Mouse (Mus musculus): ENCODE results near the gene 1190005I06Rik. TPM values are rescaled to one million over a fixed set of nuclear protein-coding genes. Genes with fewer than 3 reads are reported as not detected.
A peak's percentile ranks its signal among the peaks of the same experiment; 100 is the strongest.

1190005I06Rik gene
- polyA plus RNA-seq, 1 experiment from 2014 or later: 3.8 TPM

DNA sequence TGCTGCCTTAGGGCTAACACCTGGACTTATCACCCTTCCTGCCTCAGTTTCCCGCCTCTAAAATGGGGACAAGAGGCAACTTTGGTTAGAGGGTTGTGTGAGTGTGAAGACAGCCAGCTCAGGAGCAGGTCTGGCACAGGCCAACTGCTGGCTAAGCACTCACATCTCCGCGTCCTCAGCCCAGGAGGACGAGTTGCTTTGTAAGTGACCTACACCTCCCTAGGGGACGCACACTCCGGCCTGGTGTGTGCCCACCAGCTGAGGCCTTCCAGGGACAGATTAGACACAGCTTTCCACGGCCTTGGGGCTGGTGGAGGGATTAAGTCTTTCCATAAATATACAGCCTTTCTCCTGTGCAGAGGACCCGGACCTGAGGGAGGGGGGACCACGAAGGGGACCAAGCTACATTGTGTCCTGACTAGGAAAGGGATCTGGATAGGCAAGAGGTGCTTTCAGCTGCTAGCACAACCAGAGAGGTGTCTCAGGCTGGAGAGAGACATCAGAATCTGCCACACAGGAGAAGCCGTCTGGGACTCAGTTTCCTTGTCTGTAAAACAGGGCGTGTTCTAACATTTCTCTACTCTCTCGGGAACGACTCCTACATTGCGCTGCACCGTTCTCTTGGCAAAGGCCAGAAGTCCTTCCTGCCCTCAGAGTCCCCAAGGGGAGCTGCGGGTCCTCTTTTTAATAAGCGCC, 14.3 kb downstream of the 1190005I06Rik start:
- H3K4me1 ChIP-seq: peaks cover 7% of the 10 kb centered on the region
- peak overlapping the region; percentile 58 for H3K4me3 ChIP-seq (replicated peaks)
- H3K9me3 ChIP-seq: no peaks in the 10 kb centered on the region
- H3K27me3 ChIP-seq (replicated peaks): 0 out of 2 replicates have a peak, but pooled peaks cover 2% of the 10 kb centered on the region
- no peak for ATAC-seq (ENCODE audit: insufficient read depth, low FRiP score, low read depth)
- WGBS: 39% methylated on average over 17 of the region's 17 CpGs
- H3K9ac ChIP-seq: no peak overlapping the region
- peak overlapping the region; percentile 98 for H3K4me2 ChIP-seq
- no peak overlapping the region for H3K27ac ChIP-seq
- no peaks in the 10 kb centered on the region for H3K36me3 ChIP-seq

DNA sequence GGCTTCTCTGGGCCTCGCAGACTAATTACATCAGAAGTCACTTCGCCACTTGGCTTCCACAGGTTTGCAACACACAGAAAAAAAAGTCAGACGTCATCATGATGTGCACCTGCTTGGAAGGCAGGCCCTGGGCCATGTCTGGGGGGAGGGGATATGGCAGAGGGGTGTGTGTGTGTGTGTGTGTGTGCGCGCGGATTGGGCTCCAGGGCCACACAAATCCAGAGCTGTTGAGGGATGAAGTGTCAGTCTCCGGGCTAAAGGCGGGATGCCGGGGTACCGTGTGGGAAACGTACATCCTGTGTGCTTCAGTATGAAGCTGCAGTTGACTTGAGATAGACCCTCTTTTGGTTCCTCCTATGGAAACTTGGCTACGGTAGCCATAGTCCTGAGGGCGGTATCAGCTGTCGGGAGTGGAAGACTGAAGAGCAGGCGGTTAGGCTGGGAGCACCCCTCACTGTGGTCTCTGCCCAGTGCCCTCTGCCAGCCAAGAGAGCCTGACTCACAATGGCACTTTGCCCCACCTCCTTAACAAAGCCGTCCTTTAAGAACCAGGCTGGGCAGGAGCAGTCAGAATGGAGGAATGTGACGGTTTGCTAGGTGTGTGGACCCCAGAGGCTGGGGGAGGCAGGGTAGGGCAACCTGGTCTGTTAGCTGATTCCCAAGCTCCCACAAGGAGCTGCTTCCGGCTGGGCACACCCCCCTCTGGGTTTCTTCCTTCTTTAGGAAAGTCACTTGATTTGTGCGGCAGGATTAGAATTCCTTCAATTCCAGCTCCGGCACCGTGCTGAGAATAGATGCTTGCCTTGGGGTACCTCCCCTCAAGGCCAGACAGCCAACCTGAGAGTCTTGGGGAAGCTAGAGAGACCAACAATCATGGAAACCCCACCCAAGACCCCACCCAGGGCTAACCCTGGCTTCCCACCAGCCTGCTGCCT, 15.7 kb downstream of the 1190005I06Rik start:
- no peak for ATAC-seq (ENCODE audit: insufficient read depth, low FRiP score, low read depth)
- 0 out of 2 replicates have a peak, but pooled peaks cover 2% of the 10 kb centered on the region for H3K27me3 ChIP-seq (replicated peaks)
- no peaks in the 10 kb centered on the region for H3K36me3 ChIP-seq
- H3K4me3 ChIP-seq (replicated peaks): no peak overlapping the region
- H3K27ac ChIP-seq: no peak overlapping the region
- 83% methylated on average over 21 of the region's 21 CpGs for WGBS
- H3K9ac ChIP-seq: no peak overlapping the region
- peaks cover 7% of the 10 kb centered on the region for H3K4me1 ChIP-seq
- no peaks in the 10 kb centered on the region for H3K9me3 ChIP-seq
- H3K4me2 ChIP-seq: no peak overlapping the region

DNA sequence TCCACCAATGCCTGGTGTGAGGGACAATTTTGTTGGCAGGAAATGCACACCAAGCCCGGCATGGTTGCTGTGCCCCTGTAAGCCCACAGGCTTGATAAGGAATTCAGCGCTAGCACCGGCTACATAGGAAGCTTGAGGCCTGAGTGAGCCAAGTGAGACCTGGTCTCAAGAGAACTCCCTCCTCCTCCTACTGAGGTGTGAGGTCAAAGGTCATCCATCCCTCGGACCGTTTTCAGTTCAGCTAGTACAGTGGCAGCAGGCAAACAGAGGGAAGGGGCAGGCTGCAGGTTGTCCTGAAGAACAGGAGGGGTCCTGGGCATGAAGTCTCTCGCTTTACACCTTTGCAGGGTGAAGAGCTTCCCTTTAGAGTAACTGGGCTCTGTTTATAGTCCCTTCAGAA, 16.6 kb downstream of the 1190005I06Rik start:
- H3K27ac ChIP-seq: no peak overlapping the region
- H3K9me3 ChIP-seq: no peaks in the 10 kb centered on the region
- H3K9ac ChIP-seq: no peak overlapping the region
- whole genome bisulfite sequencing: 45% methylated on average over 6 of the region's 6 CpGs
- H3K4me2 ChIP-seq: no peak overlapping the region
- no peaks in the 10 kb centered on the region for H3K36me3 ChIP-seq
- H3K4me1 ChIP-seq: peaks cover 7% of the 10 kb centered on the region
- H3K4me3 ChIP-seq (replicated peaks): no peak overlapping the region
- ATAC-seq (ENCODE audit: insufficient read depth, low FRiP score, low read depth): no peak
- no peaks in the 10 kb centered on the region for H3K27me3 ChIP-seq (replicated peaks)

DNA sequence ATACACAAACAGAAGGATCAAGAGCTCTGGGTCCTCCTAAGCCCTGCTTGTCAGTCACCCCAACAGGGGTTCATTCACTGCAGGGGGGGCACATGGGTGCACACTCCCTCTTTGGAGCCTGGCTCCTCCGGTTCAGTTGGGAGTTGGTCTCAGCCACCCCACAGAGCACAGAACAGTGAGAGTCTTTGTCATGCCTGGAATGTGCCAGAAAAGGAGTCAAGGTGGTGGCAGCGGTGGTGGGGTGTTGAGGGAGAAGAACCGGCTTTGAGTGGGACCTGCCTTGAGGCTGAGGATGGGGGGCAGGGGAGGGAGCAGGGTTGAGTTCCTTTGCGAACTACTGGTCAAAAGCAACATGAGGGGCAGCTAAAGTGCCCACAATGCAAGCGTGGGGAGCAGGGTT, 17.4 kb downstream of the 1190005I06Rik start:
- Histone ChIP-seq H3K9me3 (no peaks in the 10 kb centered on the region), H3K4me2 (no peak overlapping the region), H3K9ac (no peak overlapping the region), H3K27ac (no peak overlapping the region), H3K27me3 (replicated peaks) (no peaks in the 10 kb centered on the region), H3K4me3 (replicated peaks) (no peak overlapping the region), H3K36me3 (no peaks in the 10 kb centered on the region), H3K4me1 (peaks cover 7% of the 10 kb centered on the region)
- no peak for ATAC-seq (ENCODE audit: insufficient read depth, low FRiP score, low read depth)
- 46% methylated on average over 5 of the region's 5 CpGs for WGBS

DNA sequence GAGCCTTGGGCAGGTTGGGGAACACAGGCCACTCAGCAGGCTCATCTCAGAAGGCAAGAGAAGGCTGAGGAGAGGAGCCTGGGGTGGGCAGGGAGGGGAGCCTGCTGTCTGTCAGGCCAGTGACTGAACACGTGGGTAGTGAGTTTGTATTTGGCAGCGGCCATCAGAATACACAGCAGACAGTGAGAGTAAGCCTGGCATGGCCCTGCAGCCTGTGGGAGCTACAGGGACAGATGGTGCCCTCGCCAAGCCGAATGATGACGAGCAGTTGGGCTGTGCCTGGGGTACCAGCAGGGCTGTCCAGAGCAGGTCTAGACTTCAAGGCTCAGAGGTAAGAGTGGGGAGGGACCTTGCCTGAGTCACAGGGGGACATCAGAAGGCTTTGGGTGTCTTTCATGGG, 20.1 kb downstream of the 1190005I06Rik start:
- Histone ChIP-seq H3K4me3 (replicated peaks) (no peak overlapping the region), H3K27ac (no peak overlapping the region), H3K36me3 (no peaks in the 10 kb centered on the region), H3K4me1 (no peaks in the 10 kb centered on the region), H3K4me2 (no peak overlapping the region), H3K9ac (no peak overlapping the region), H3K27me3 (replicated peaks) (no peaks in the 10 kb centered on the region), H3K9me3 (no peaks in the 10 kb centered on the region)
- 90% methylated on average over 5 of the region's 5 CpGs for WGBS
- no peak for ATAC-seq (ENCODE audit: insufficient read depth, low FRiP score, low read depth)

DNA sequence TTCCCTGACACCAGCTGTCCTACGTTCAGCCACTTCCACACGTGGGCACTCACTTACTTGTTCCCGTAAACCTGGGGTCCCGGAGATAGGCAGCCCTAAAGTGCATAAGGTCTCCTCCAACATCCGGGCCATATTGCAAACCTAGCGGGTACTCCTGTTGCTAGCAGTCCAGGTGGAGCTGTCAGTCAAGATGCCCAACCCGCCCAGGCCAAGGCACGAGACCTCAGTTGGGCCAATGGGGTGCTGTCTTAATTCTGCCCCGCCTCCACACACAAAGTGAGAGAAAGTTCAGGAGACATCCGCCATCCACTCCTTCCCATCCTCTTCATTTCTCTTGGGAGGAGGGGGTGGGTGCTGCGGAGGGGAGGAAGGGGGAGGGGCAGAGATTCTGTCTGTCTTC, 21.0 kb downstream of the 1190005I06Rik start:
- Histone ChIP-seq H3K4me2 (no peak overlapping the region), H3K9me3 (no peaks in the 10 kb centered on the region), H3K27ac (no peak overlapping the region), H3K4me3 (replicated peaks) (no peak overlapping the region), H3K27me3 (replicated peaks) (no peaks in the 10 kb centered on the region), H3K9ac (no peak overlapping the region), H3K36me3 (no peaks in the 10 kb centered on the region), H3K4me1 (no peaks in the 10 kb centered on the region)
- ATAC-seq (ENCODE audit: insufficient read depth, low FRiP score, low read depth): no peak
- WGBS: 58% methylated on average over 11 of the region's 11 CpGs

DNA sequence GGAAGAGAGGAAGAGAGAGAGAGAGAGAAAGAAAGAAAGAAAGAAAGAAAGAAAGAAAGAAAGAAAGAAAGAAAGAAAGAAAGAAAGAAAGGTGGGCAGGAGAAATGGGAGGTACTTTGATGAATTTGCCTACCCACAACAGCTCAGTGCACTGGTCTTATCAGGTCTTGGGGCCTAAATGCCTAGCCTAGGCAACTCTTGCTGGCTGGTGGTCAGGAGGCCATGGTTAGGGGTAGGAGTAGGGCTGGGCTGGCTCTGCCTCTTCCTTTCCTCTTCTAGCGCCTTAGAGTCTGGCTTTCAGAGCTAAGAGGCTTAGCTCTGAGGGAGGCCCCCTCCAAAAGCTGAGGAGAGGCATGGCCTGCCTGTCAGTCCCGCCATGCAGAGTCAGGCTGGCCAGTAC, 23.8 kb downstream of the 1190005I06Rik start:
- Histone ChIP-seq H3K9me3 (no peaks in the 10 kb centered on the region), H3K27ac (no peak overlapping the region), H3K36me3 (no peaks in the 10 kb centered on the region), H3K4me1 (no peaks in the 10 kb centered on the region), H3K9ac (no peak overlapping the region), H3K4me3 (replicated peaks) (no peak overlapping the region), H3K4me2 (no peak overlapping the region), H3K27me3 (replicated peaks) (no peaks in the 10 kb centered on the region)
- 38% methylated on average over 2 of the region's 2 CpGs for WGBS
- no peak for ATAC-seq (ENCODE audit: insufficient read depth, low FRiP score, low read depth)

DNA sequence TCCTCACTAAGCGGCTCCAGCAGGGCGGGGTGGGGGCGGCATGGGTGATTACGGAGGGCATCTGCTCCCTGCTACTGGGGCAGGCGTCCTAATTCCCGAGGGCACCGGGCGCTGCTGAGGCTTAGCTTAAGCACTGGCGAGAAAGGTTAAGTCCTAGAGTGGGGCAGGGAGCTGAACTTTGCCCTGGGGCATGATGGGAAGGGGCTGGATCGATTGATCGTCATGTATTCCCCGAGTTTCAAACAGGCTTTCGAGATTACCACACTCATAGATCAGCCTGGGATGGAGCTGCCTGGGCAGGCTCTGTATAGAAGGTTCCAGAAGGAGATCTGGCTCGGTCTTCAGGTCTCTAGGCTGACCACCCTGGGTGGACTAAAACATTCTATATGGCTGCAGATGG, 25.3 kb downstream of the 1190005I06Rik start:
- Histone ChIP-seq H3K4me2 (no peak overlapping the region), H3K27ac (no peak overlapping the region), H3K4me3 (replicated peaks) (no peak overlapping the region), H3K27me3 (replicated peaks) (no peaks in the 10 kb centered on the region), H3K36me3 (no peaks in the 10 kb centered on the region), H3K9me3 (no peaks in the 10 kb centered on the region), H3K4me1 (no peaks in the 10 kb centered on the region), H3K9ac (no peak overlapping the region)
- ATAC-seq (ENCODE audit: insufficient read depth, low FRiP score, low read depth): no peak
- WGBS: 68% methylated on average over 14 of the region's 14 CpGs

DNA sequence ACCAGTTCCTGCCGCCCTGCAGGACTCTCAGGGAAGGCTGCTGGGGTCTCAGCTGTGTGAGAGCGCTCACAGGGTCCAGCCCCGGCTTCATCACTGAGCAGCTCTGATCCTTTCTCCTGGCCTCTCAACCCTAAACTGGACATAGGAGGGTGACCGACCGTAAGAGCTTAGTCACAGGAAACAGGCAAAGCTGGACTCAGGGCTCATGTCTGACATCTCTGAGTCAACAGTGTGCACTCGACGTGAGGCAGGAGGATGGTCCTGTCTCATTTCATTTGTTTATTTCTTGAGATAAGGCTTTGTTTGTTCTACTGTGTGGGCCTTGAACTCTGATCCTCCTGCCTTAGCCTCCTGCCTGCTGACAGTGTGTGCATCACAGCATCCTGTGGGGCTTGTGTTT, 27.0 kb downstream of the 1190005I06Rik start:
- Histone ChIP-seq H3K9me3 (no peaks in the 10 kb centered on the region), H3K9ac (no peak overlapping the region), H3K36me3 (no peaks in the 10 kb centered on the region), H3K27me3 (replicated peaks) (no peaks in the 10 kb centered on the region), H3K4me2 (no peak overlapping the region), H3K4me1 (0 out of 2 replicates have a peak, but pooled peaks cover 5% of the 10 kb centered on the region), H3K4me3 (replicated peaks) (no peak overlapping the region), H3K27ac (no peak overlapping the region)
- WGBS: 41% methylated on average over 7 of the region's 7 CpGs
- ATAC-seq (ENCODE audit: insufficient read depth, low FRiP score, low read depth): no peak

DNA sequence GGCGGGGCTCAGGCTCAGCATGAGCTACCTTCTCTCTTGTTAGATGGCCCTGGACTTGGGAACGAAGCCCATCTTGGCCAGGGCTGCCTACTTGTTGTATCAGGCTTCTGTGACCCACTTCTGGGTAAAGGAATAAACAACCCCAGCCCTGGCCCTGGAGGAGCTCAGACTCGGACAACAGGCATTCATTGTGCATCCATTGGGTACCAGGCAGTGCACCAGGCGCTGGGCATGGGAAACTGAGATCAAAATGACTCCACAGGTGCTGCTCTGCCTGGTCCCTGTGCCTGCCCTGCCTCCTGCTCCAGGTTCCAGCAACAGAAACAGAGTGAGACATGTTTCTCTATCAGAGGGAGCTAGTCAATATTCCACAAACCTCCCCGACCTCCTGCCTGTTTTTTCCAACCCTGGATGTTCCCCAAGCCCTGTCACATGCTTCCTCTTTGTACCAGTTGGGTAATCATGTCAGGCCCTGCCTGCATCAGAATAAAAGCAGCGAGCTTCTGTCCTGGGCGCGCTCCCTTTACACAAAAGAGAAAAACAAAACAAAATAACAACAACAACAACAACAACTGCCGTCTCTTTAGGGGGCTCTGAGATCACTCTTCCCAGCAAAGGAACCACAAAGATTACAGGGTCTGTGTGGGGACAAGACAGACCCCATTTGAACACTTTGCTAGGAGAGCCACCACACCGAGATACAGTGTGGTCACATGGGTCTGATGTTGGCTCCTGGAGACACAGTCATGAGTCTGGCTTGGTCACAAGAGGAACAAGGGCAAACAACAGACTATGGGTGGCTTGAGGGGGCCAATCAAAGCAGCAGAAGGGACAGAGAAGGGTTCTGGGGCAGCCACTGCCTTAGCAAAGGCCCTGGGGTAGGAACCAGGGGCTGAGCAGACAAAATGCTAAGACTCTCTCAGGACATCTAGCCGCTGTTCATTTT, 27.9 kb downstream of the 1190005I06Rik start:
- no peak overlapping the region for H3K4me3 ChIP-seq (replicated peaks)
- no peak for ATAC-seq (ENCODE audit: insufficient read depth, low FRiP score, low read depth)
- no peaks in the 10 kb centered on the region for H3K27me3 ChIP-seq (replicated peaks)
- 0 out of 2 replicates have a peak, but pooled peaks cover 5% of the 10 kb centered on the region for H3K4me1 ChIP-seq
- WGBS: 74% methylated on average over 11 of the region's 11 CpGs
- no peak overlapping the region for H3K27ac ChIP-seq
- H3K4me2 ChIP-seq: no peak overlapping the region
- no peak overlapping the region for H3K9ac ChIP-seq
- no peaks in the 10 kb centered on the region for H3K36me3 ChIP-seq
- no peaks in the 10 kb centered on the region for H3K9me3 ChIP-seq

DNA sequence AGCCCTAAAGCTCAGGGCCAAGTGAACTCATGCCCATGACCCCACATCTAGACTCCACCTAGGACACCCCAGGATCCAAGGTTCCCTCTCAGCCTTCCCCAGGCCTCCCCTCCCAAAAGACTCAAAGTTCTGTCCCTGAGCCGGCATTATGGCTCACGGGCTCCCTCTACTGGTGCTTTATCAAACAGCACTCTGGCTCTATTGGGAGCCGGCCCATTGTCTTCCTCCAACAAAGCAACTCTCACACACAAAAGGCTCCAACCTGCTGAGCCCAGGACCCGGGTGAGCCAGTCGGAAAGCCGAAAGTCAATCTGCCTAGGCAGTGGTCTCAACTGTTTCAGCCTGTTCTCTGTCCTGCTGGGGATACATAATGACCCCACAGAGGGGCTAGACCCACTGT, 29.3 kb downstream of the 1190005I06Rik start:
- H3K9ac ChIP-seq: no peak overlapping the region
- no peaks in the 10 kb centered on the region for H3K9me3 ChIP-seq
- ATAC-seq (ENCODE audit: insufficient read depth, low FRiP score, low read depth): peak; percentile 17; the same call in 1 of the 2 replicates
- WGBS: 2% methylated on average over 6 of the region's 6 CpGs
- H3K27ac ChIP-seq: no peak overlapping the region
- H3K4me2 ChIP-seq: no peak overlapping the region
- 0 out of 2 replicates have a peak, but pooled peaks cover 5% of the 10 kb centered on the region for H3K4me1 ChIP-seq
- H3K27me3 ChIP-seq (replicated peaks): no peaks in the 10 kb centered on the region
- H3K36me3 ChIP-seq: no peaks in the 10 kb centered on the region
- no peak overlapping the region for H3K4me3 ChIP-seq (replicated peaks)

All from stomach, embryonic 15.5 days (tissue).